Mouse (Mus musculus) heart, postnatal 36 days (tissue): ENCODE results near the gene Rnf217. TPM values are rescaled to one million over a fixed set of nuclear protein-coding genes. Genes with fewer than 3 reads are reported as not detected.

Experiments used
- DNase-seq, 2 experiments: peaks; one replicate each; pipeline ENCODE4 v3.0.0; 2021 to 2022
- intact Hi-C: fragments of 180-260 bp; cut with DNase I; formaldehyde crosslinking; loops from one replicate; pipeline ENCODE4 v1.15.1; 2025
- total RNA-seq, 2 experiments: library from RNA; stranded (reverse); gene quantifications; 2 replicates each; pipeline ENCODE4 v1.2.3; 2021

Rnf217 gene
- total RNA-seq, 2 experiments from 2014 or later: 4.0 to 5.0 TPM

DNA sequence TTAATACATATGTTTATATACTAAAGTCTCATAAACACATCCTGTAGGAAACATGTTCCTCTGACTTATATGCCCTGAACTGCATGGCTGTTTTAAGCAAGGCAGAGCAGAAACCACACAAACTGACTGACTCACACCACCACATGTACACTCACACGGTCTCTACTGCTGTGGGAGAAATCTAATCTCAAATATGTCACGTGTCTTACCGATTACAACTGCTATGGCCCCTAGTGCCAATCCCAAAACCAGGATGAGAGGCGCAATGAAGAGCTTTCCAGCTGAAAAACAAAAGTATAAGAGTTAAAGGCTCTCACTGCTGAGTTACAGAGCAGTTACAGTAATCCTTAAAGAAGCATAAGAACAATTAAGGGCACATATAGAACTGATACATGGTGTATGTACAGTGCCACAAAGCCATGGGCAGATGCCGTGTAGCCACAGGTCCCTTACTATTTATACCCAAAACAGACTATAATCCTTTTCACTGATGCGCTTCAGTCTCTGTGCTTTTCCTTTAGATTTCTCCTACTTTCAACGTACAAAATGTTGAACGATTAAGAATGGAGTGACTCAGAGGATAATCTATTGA lies 105.3 kb downstream of the Rnf217 start:
- DNase-seq: no peak
- intact Hi-C loops: loop anchor here (5.0 kb wide), 1 partner anchor 129 kb away; no protein-coding TSS in a partner anchor

DNA sequence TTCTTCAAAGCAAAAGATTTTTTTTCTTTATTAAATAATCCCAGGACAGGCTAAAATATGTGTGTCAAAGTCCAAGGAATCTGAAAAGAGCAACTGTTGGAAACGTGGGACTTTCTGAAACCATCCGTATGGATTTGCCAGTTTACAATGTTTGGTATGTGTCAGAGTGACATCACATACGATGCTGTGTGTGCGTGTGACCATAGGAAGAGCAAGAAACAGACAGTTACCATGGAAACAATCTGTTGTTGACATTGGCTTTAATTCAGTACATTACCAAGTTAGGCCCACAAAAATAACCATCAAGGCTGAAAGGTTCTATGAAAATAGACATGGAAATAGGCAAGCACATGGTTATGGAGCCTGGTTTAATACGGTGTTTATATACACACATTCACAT lies 107.3 kb downstream of the Rnf217 start:
- DNase-seq: no peak
- intact Hi-C loops: loop anchor here (5.0 kb wide), 1 partner anchor 131 kb away; no protein-coding TSS in a partner anchor

DNA sequence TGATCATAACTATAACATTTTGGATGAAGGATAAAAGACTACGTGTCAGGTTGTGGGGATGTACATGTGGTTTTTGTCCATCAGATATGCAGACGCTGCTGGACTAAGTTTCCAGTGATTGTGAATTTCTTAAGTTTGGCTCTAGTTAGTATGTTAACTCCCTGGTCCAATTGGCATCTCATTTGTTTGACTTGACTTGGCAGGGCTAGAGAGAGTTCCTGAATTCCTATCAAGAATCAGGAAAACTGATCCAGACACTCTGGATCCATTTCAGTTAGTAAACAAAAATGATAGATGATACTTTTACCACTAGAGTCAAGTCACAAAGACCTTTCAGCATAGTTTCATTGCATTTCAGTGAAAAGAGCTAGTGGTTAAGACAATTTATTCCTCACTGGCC lies 112.1 kb downstream of the Rnf217 start:
- no peak for DNase-seq
- intact Hi-C loops: no loop called here

DNA sequence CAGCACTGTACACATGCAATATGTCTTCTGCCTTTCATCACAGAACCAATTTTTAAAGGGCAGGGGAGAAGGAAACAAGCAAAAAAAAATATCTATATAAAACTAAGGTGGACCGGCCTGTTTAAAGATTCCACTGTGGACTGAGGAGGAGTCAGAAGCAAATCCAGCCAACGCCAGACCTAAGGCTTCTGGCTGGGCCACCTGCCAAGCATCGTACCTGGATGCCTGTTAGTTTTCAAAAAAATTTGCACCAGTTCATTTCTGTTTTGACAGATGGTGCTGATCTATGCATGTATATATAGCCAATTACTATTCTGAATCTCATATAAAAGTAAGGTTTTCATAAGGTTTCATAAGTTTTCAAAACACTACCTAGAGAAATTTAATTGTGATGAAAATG lies 113.2 kb downstream of the Rnf217 start:
- intact Hi-C loops: no loop called here
- no peak for DNase-seq

GRCm38 (mm10) chr10:31494296-31494695 lies 114.7 kb downstream of the Rnf217 start:
- intact Hi-C loops: no loop called here
- no peak for DNase-seq

GRCm38 (mm10) chr10:31467043-31467898 lies 141.7 kb downstream of the Rnf217 start:
- intact Hi-C loops: loop anchor here (2.0 kb wide), 1 partner anchor 166 kb away; no protein-coding TSS in a partner anchor
- DNase-seq: no peak

- DNase-seq: no peak
- intact Hi-C loops: loop anchor here (2.0 kb wide), 1 partner anchor 167 kb away; no protein-coding TSS in a partner anchor
Observed at GRCm38 (mm10) chr10:31465840-31466541, 143.0 kb downstream of the Rnf217 start.

- intact Hi-C loops: no loop called here
- DNase-seq: no peak
Observed at GRCm38 (mm10) chr10:31465424-31465823, 143.6 kb downstream of the Rnf217 start.

GRCm38 (mm10) chr10:31463044-31463443 lies 145.9 kb downstream of the Rnf217 start:
- no peak for DNase-seq
- intact Hi-C loops: no loop called here

- DNase-seq: no peak
- intact Hi-C loops: no loop called here
Observed at GRCm38 (mm10) chr10:31456806-31457205, 152.2 kb downstream of the Rnf217 start.

DNA sequence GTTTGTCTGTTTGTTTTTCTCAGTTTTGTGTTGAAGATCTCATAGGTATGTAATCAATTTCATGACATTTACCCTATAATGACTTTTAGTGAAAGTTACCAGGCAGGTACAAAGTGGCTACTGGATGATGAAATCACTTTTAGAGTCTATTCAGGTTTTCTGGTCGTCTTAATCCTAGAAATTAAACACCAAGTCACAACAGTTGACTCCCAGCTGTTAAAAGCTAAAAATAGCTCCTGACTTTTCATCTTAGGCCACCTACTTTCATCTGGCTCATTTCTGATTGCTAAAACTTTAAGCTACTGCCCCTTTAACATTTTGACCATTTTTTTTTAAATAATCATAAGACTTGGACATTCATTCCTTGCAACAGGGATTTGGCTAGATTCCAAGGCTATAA lies 161.9 kb downstream of the Rnf217 start:
- intact Hi-C loops: loop anchor here (5.0 kb wide), 2 partner anchors 135 to 620 kb away; partner anchors contain the start of gene Hddc2
- no peak for DNase-seq

- peak; percentile 70 to 80 for DNase-seq
- intact Hi-C loops: loop anchor here (5.0 kb wide), 2 partner anchors 133 to 618 kb away; partner anchors contain the start of gene Hddc2
Observed at GRCm38 (mm10) chr10:31445291-31446124, 163.5 kb downstream of the Rnf217 start, which contains the start of gene Tpd52l1. TSS of gene Tpd52l1 (minus strand) at chr10:31445958.

DNA sequence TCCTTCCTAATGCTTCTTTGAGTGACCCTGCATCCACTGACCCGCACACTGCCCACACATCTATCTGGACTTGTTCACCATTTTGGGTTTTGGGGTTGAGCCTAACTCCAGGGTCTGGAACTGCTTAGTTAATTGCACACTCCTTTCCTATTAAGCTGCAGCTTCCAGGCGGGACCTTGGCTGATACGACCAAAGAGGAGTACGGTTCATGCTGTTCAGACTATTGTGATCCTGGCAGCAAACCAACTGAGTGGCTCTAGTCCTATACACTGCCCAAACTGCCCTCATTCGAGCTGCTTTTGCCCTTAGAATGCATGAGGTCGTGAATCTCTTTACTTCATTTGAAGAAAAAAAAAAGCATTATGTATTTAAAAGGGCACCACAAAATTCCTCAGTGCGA lies 164.8 kb downstream of the Rnf217 start:
- no peak for DNase-seq
- intact Hi-C loops: no loop called here

Other genes starting within 250 kb of the Rnf217 start
- gene Tpd52l1, start 163.2 kb downstream of the Rnf217 start, total RNA-seq: 1 to 10 TPM; 4.9 to 6.6 TPM